Mouse (Mus musculus) ES-E14 (cell line): ENCODE data around the gene Olfr569. TPM values are rescaled to one million over a fixed set of nuclear protein-coding genes. Genes with fewer than 3 reads are reported as not detected.

Experiments
- DNase-seq: peaks from one replicate; pipeline ENCODE4 v3.0.0-alpha.2; 2013; ENCODE audit warnings: low read depth, low spot score
- H3K27ac ChIP-seq: 2 replicates; pipeline ENCODE4 v1.5.1; 2012; ENCODE audit warnings: low read depth, mild to moderate bottlenecking, low read length, moderate library complexity, mixed read lengths; ENCODE audit not compliant: poor library complexity, insufficient read depth, severe bottlenecking
- H3K36me3 ChIP-seq: 2 replicates; pipeline ENCODE4 v1.6.1; 2012; ENCODE audit warnings: mild to moderate bottlenecking, low read length, moderate library complexity, mixed read lengths; ENCODE audit not compliant: control insufficient read depth, poor library complexity, insufficient read depth, severe bottlenecking
- H3K4me1 ChIP-seq, 2 experiments: fragments of 150-350 bp in 1 of 2; sonication (generic) in 1 of 2; 2 replicates each; pipeline ENCODE4 v1.6.1; 2012; ENCODE audit warnings: low read length in 2 of 2, mild to moderate bottlenecking in 1 of 2, mixed read lengths in 1 of 2; ENCODE audit not compliant: control insufficient read depth in 2 of 2, insufficient read depth in 2 of 2, poor library complexity in 1 of 2
- H3K4me3 ChIP-seq, 2 experiments: fragments of 150-350 bp in 1 of 2; sonication (generic) in 1 of 2; 2 replicates each; pipeline ENCODE4 v1.5.1; 2012; ENCODE audit warnings: low read length in 2 of 2, low read depth in 1 of 2, mild to moderate bottlenecking in 1 of 2, mixed read lengths in 1 of 2; ENCODE audit not compliant: insufficient read depth in 1 of 2, poor library complexity in 1 of 2, severe bottlenecking in 1 of 2
- H3K9ac ChIP-seq: 2 replicates; pipeline ENCODE4 v1.6.1; 2012; ENCODE audit warnings: low read depth, mild to moderate bottlenecking, low read length, mixed read lengths; ENCODE audit not compliant: poor library complexity, insufficient read depth, severe bottlenecking
- H3K9me3 ChIP-seq: fragments of 150-350 bp; sonication (generic); 2 replicates; pipeline ENCODE4 v1.6.1; 2012; ENCODE audit warnings: low read depth, mild to moderate bottlenecking, low read length; ENCODE audit not compliant: control insufficient read depth, insufficient read depth
- CHD2 ChIP-seq: IDR thresholded peaks from 2 replicates; pipeline ENCODE4 v1.6.1; 2014; ENCODE audit warnings: mild to moderate bottlenecking, low read depth, low read length, inconsistent platforms
- HCFC1 ChIP-seq: IDR thresholded peaks from 2 replicates; pipeline ENCODE4 v1.6.1; 2012; ENCODE audit warnings: low read length, inconsistent platforms, borderline replicate concordance; ENCODE audit not compliant: insufficient read depth
- MAFK ChIP-seq: IDR thresholded peaks from 2 replicates; pipeline ENCODE4 v1.6.1; 2014; ENCODE audit warnings: mild to moderate bottlenecking, low read depth, low read length, inconsistent platforms; ENCODE audit not compliant: insufficient read depth
- ZC3H11A ChIP-seq: IDR thresholded peaks from 2 replicates; pipeline ENCODE4 v1.6.1; 2012; ENCODE audit warnings: low read depth, mild to moderate bottlenecking, inconsistent platforms, low read length, borderline replicate concordance
- ZNF384 ChIP-seq: IDR thresholded peaks from 2 replicates; pipeline ENCODE4 v1.6.1; 2012; ENCODE audit warnings: low read depth, low read length, inconsistent platforms
- in situ Hi-C, 2 experiments: fragments of 600-800 bp; cut with MboI; formaldehyde crosslinking; loops; one replicate each; pipeline ENCODE4 v1.15.1; 2025; ENCODE audit warnings: low sequenced_read_pairs in 2 of 2, inconsistent platforms in 1 of 2; ENCODE audit not compliant: unreplicated experiment in 2 of 2
- total RNA-seq: library from RNA; depleted of rRNA; stranded (reverse); fragments of 300-350 nt; gene quantifications from 2 replicates; pipeline ENCODE4 v1.2.3, GENCODE M21; 2012; rRNA removed

The Olfr569 gene
- total RNA-seq, 1 experiment, result not detected

DNA sequence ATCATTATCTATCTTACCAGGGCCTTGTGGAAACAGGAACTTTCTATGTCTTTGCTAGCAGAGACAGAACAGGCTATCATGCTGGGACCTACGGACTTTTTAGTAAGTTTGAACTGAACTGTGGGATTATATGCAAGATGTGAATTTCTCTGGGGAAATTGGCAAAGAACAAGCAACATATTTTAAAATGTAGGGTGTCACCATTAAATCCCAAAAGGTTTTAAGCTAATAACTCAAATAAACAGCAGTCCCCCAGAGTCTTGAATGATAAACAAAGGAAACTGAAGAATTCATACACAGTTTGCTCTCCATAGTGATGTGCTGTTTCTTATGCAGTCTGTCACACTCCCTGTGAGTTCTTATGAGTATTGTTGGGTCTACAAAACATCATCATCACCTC lies 32.0 kb downstream of the Olfr569 start, which contains the start of gene Olfr566:
Gene Olfr566 (minus strand): TSS at position 101 of the 400 bp plus-strand sequence.
- in situ Hi-C loops, result no loop called here
- Histone ChIP-seq H3K4me3 (no peak within 1 kb of the TSS), H3K27ac (no peak within 1 kb of the TSS), H3K36me3 (no peaks in the 10 kb centered on the region), H3K9me3 (no peaks in the 10 kb centered on the region), H3K9ac (no peak within 1 kb of the TSS), H3K4me1 (no peaks in the 10 kb centered on the region)
- TF ChIP-seq CHD2 (no peak), HCFC1 (no peak), ZC3H11A (no peak), ZNF384 (no peak), MAFK (no peak)
- no peak for DNase-seq

DNA sequence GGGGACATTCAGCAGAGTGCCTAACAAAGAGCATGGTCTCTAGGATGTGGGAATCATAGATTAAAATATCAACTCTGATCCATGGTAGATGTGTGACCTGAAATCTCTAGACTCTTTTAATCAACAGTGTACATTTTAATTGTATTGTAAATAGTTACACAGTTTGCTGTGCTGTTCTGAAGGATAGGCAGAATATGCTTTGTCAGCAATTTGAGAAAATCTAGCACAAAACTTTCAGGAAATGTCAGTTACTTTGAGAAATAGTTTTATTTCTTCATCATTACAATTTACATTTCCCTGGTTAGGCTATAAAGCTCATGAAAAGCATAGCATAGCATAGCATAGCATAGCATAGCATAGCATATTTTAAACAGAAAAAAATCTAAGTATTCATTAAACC lies 34.9 kb downstream of the Olfr569 start:
- Histone ChIP-seq H3K4me1 (no peaks in the 10 kb centered on the region), H3K9ac (no peak overlapping the region), H3K36me3 (no peaks in the 10 kb centered on the region), H3K4me3 (no peak overlapping the region), H3K9me3 (no peaks in the 10 kb centered on the region), H3K27ac (no peak overlapping the region)
- in situ Hi-C loops, result no loop called here
- no peak for TF ChIP-seq HCFC1
- no peak for TF ChIP-seq CHD2
- no peak for TF ChIP-seq ZC3H11A
- TF ChIP-seq MAFK, result peak; percentile 90
- no peak for TF ChIP-seq ZNF384
- no peak for DNase-seq

Other genes with a start within 250 kb of the Olfr569 start
- gene Olfr555, start 232.1 kb downstream of the Olfr569 start, total RNA-seq, result not detected in 2 replicates
- gene Olfr556, start 226.0 kb downstream of the Olfr569 start, total RNA-seq, result not detected in 2 replicates
- 3.1 and 3.9 TPM in 2 replicates for gene Trim68, start 203.6 kb downstream of the Olfr569 start, total RNA-seq
- not detected in 2 replicates for gene Olfr557, start 195.0 kb downstream of the Olfr569 start, total RNA-seq
- gene Olfr558, start 188.7 kb downstream of the Olfr569 start, total RNA-seq, result not detected in 2 replicates
- not detected in 2 replicates for gene Olfr33, start 171.8 kb downstream of the Olfr569 start, total RNA-seq
- gene Olfr559, start 163.4 kb downstream of the Olfr569 start, total RNA-seq, result not detected in 2 replicates
- gene Olfr560, start 131.5 kb downstream of the Olfr569 start, total RNA-seq, result not detected in 2 replicates
- gene Olfr78, start 131.4 kb downstream of the Olfr569 start, total RNA-seq, result not detected in 2 replicates
- not detected in 2 replicates for gene Olfr561, start 119.7 kb downstream of the Olfr569 start, total RNA-seq
- not detected in 2 replicates for gene Olfr564, start 87.4 kb downstream of the Olfr569 start, total RNA-seq
- not detected in 2 replicates for gene Olfr566, start 32.1 kb downstream of the Olfr569 start, total RNA-seq
- not detected in 2 replicates for gene Olfr568, start 13.8 kb downstream of the Olfr569 start, total RNA-seq
- not detected in 2 replicates for gene Olfr570, start 3.7 kb upstream of the Olfr569 start, total RNA-seq
- gene Olfr571, start 26.7 kb upstream of the Olfr569 start, total RNA-seq, result not detected in 2 replicates
- not detected in 2 replicates for gene Olfr572, start 33.5 kb upstream of the Olfr569 start, total RNA-seq
- gene Olfr573-ps1, start 51.7 kb upstream of the Olfr569 start, total RNA-seq, result not detected in 2 replicates
- not detected in 2 replicates for gene Olfr574, start 57.6 kb upstream of the Olfr569 start, total RNA-seq
- gene Olfr575, start 67.9 kb upstream of the Olfr569 start, total RNA-seq, result not detected in 2 replicates
- gene Olfr576, start 71.8 kb upstream of the Olfr569 start, total RNA-seq, result not detected in 2 replicates
- gene Olfr577, start 85.1 kb upstream of the Olfr569 start, total RNA-seq, result not detected in 2 replicates
- gene Olfr578, start 98.4 kb upstream of the Olfr569 start, total RNA-seq, result not detected in 2 replicates
- not detected in 2 replicates for gene Olfr582, start 147.1 kb upstream of the Olfr569 start, total RNA-seq
- gene Olfr583, start 160.4 kb upstream of the Olfr569 start, total RNA-seq, result not detected in 2 replicates
- gene Olfr584, start 191.0 kb upstream of the Olfr569 start, total RNA-seq, result not detected in 2 replicates
- gene Olfr585, start 206.8 kb upstream of the Olfr569 start, total RNA-seq, result not detected in 2 replicates
- not detected in 2 replicates for gene Olfr586, start 234.8 kb upstream of the Olfr569 start, total RNA-seq
- not detected in 2 replicates for gene Olfr588-ps1, start 250.0 kb upstream of the Olfr569 start, total RNA-seq